Mouse (Mus musculus): ENCODE measurements at regions not wholly inside any gene's neighbourhood (a gene's known extent, or its start where the extent isn't known, plus 50 kb on each side); places are given as distances from the start of the nearest gene placed in this dataset.

GRCm38 (mm10) chr10:126679224-126680120 is 221.7 kb downstream of the Atp23 start:
- DNase-seq = no peak
- Histone ChIP-seq H3K9me3 (replicated peaks) (no peaks in the 10 kb centered on the region; the same call in 1 of the 2 replicates), H3K4me2 (no peak overlapping the region), H3K4me1 (replicated peaks) (no peaks in the 10 kb centered on the region), H3K9ac (no peak overlapping the region), H3K27me3 (no peaks in the 10 kb centered on the region), H3K36me3 (no peaks in the 10 kb centered on the region), H3K4me3 (replicated peaks) (no peak overlapping the region), H3K27ac (no peak overlapping the region)
- WGBS (ENCODE audit: insufficient replicate concordance) = 27% methylated on average over 25 of the region's 25 CpGs
- ATAC-seq (ENCODE audit: low read depth) = no peak

GRCm38 (mm10) chr10:126673437-126673836 is 227.7 kb downstream of the Atp23 start:
- 54% methylated on average over 5 of the region's 5 CpGs for WGBS (ENCODE audit: insufficient replicate concordance)
- ATAC-seq (ENCODE audit: low read depth) (no peak), DNase-seq (no peak)
- H3K9me3 ChIP-seq (replicated peaks) = peaks cover 3% of the 10 kb centered on the region; the same call in 1 of the 2 replicates
- no peaks in the 10 kb centered on the region for H3K36me3 ChIP-seq
- H3K4me2 ChIP-seq = no peak overlapping the region
- H3K4me3 ChIP-seq (replicated peaks) = no peak overlapping the region
- H3K27me3 ChIP-seq = no peaks in the 10 kb centered on the region
- H3K9ac ChIP-seq = no peak overlapping the region
- no peak overlapping the region for H3K27ac ChIP-seq
- no peaks in the 10 kb centered on the region for H3K4me1 ChIP-seq (replicated peaks)

GRCm38 (mm10) chr10:126664408-126665083 is 236.6 kb downstream of the Atp23 start:
- no peaks in the 10 kb centered on the region for H3K36me3 ChIP-seq
- ATAC-seq (ENCODE audit: low read depth) = no peak
- whole genome bisulfite sequencing (ENCODE audit: insufficient replicate concordance) = 76% methylated on average over 13 of the region's 13 CpGs
- 0 out of 2 replicates have a peak, but pooled peaks cover 7% of the 10 kb centered on the region for H3K9me3 ChIP-seq (replicated peaks)
- no peak overlapping the region for H3K4me3 ChIP-seq (replicated peaks)
- no peaks in the 10 kb centered on the region for H3K27me3 ChIP-seq
- no peak overlapping the region for H3K4me2 ChIP-seq
- no peak for DNase-seq
- no peaks in the 10 kb centered on the region for H3K4me1 ChIP-seq (replicated peaks)
- H3K9ac ChIP-seq = no peak overlapping the region
- H3K27ac ChIP-seq = no peak overlapping the region

- Histone ChIP-seq H3K9me3 (replicated peaks) (0 out of 2 replicates have a peak, but pooled peaks cover 7% of the 10 kb centered on the region), H3K36me3 (no peaks in the 10 kb centered on the region), H3K4me2 (no peak overlapping the region), H3K9ac (no peak overlapping the region), H3K27me3 (no peaks in the 10 kb centered on the region), H3K4me1 (replicated peaks) (no peaks in the 10 kb centered on the region), H3K27ac (no peak overlapping the region), H3K4me3 (replicated peaks) (no peak overlapping the region)
- 69% methylated on average over 15 of the region's 15 CpGs for WGBS (ENCODE audit: insufficient replicate concordance)
- ATAC-seq (ENCODE audit: low read depth) (no peak), DNase-seq (no peak)
Measured at GRCm38 (mm10) chr10:126663461-126664013, 237.6 kb downstream of the Atp23 start.

- Histone ChIP-seq H3K36me3 (no peaks in the 10 kb centered on the region), H3K9ac (no peak overlapping the region), H3K27ac (no peak overlapping the region), H3K4me1 (replicated peaks) (no peaks in the 10 kb centered on the region), H3K27me3 (no peaks in the 10 kb centered on the region), H3K4me3 (replicated peaks) (no peak overlapping the region), H3K4me2 (no peak overlapping the region), H3K9me3 (replicated peaks) (0 out of 2 replicates have a peak, but pooled peaks cover 7% of the 10 kb centered on the region)
- WGBS (ENCODE audit: insufficient replicate concordance) = 72% methylated on average over 6 of the region's 6 CpGs
- ATAC-seq (ENCODE audit: low read depth) (no peak), DNase-seq (no peak)
Measured at GRCm38 (mm10) chr10:126662765-126663164, 238.4 kb downstream of the Atp23 start.

GRCm38 (mm10) chr10:126661095-126661615 is 240.0 kb downstream of the Atp23 start:
- DNase-seq (no peak), ATAC-seq (ENCODE audit: low read depth) (no peak)
- Histone ChIP-seq H3K36me3 (no peaks in the 10 kb centered on the region), H3K9ac (no peak overlapping the region), H3K4me2 (no peak overlapping the region), H3K27ac (no peak overlapping the region), H3K27me3 (no peaks in the 10 kb centered on the region), H3K4me1 (replicated peaks) (no peaks in the 10 kb centered on the region), H3K4me3 (replicated peaks) (no peak overlapping the region), H3K9me3 (replicated peaks) (0 out of 2 replicates have a peak, but pooled peaks cover 7% of the 10 kb centered on the region)
- WGBS (ENCODE audit: insufficient replicate concordance) = 48% methylated on average over 5 of the region's 5 CpGs

GRCm38 (mm10) chr10:126660024-126660423 is 241.1 kb downstream of the Atp23 start:
- Histone ChIP-seq H3K36me3 (no peaks in the 10 kb centered on the region), H3K4me3 (replicated peaks) (no peak overlapping the region)
- WGBS (ENCODE audit: insufficient replicate concordance) = 74% methylated on average over 9 of the region's 9 CpGs

GRCm38 (mm10) chr10:126652693-126653092 is 248.5 kb downstream of the Atp23 start:
- no peak for DNase-seq
- H3K4me1 ChIP-seq (replicated peaks) = no peaks in the 10 kb centered on the region
- H3K4me3 ChIP-seq (replicated peaks) = no peak overlapping the region
- no peaks in the 10 kb centered on the region for H3K36me3 ChIP-seq
- H3K27ac ChIP-seq = no peak overlapping the region
- no peaks in the 10 kb centered on the region for H3K27me3 ChIP-seq
- ATAC-seq (ENCODE audit: low read depth) = no peak
- H3K9me3 ChIP-seq (replicated peaks) = no peaks in the 10 kb centered on the region
- no peak overlapping the region for H3K9ac ChIP-seq
- no peak overlapping the region for H3K4me2 ChIP-seq
- 73% methylated on average over 3 of the region's 3 CpGs for WGBS (ENCODE audit: insufficient replicate concordance)

More at GRCm38 (mm10) chr10:126660024-126660423, 241.1 kb downstream of the Atp23 start:
- Histone ChIP-seq H3K9me3 (replicated peaks) (0 out of 2 replicates have a peak, but pooled peaks cover 7% of the 10 kb centered on the region), H3K9ac (no peak overlapping the region), H3K4me1 (replicated peaks) (no peaks in the 10 kb centered on the region), H3K4me2 (no peak overlapping the region), H3K27me3 (no peaks in the 10 kb centered on the region), H3K27ac (no peak overlapping the region)
- ATAC-seq (ENCODE audit: low read depth) (no peak), DNase-seq (no peak)

- DNase-seq = no peak
- H3K9ac ChIP-seq = no peak overlapping the region
- no peak for ATAC-seq (ENCODE audit: low read depth)
- H3K4me3 ChIP-seq (replicated peaks) = no peak overlapping the region
- no peak overlapping the region for H3K27ac ChIP-seq
- no peaks in the 10 kb centered on the region for H3K9me3 ChIP-seq (replicated peaks)
- no peaks in the 10 kb centered on the region for H3K4me1 ChIP-seq (replicated peaks)
- 50% methylated on average over 4 of the region's 4 CpGs for WGBS (ENCODE audit: insufficient replicate concordance)
- H3K27me3 ChIP-seq = no peaks in the 10 kb centered on the region
- H3K36me3 ChIP-seq = no peaks in the 10 kb centered on the region
- no peak overlapping the region for H3K4me2 ChIP-seq
Measured at GRCm38 (mm10) chr10:126646587-126646986, 254.6 kb downstream of the Atp23 start.

- Histone ChIP-seq H3K27ac (no peak overlapping the region), H3K9ac (no peak overlapping the region), H3K4me3 (replicated peaks) (no peak overlapping the region), H3K4me2 (no peak overlapping the region), H3K36me3 (no peaks in the 10 kb centered on the region), H3K9me3 (replicated peaks) (no peaks in the 10 kb centered on the region), H3K4me1 (replicated peaks) (no peaks in the 10 kb centered on the region), H3K27me3 (no peaks in the 10 kb centered on the region)
- 39% methylated on average over 9 of the region's 9 CpGs for WGBS (ENCODE audit: insufficient replicate concordance)
- no peak for DNase-seq
- ATAC-seq (ENCODE audit: low read depth) = no peak
Measured at GRCm38 (mm10) chr10:126641792-126642289, 259.3 kb downstream of the Atp23 start.

- Histone ChIP-seq H3K36me3 (no peaks in the 10 kb centered on the region), H3K27ac (no peak overlapping the region), H3K27me3 (no peaks in the 10 kb centered on the region), H3K4me3 (replicated peaks) (no peak overlapping the region), H3K9me3 (replicated peaks) (no peaks in the 10 kb centered on the region), H3K9ac (no peak overlapping the region), H3K4me1 (replicated peaks) (no peaks in the 10 kb centered on the region), H3K4me2 (no peak overlapping the region)
- DNase-seq (no peak), ATAC-seq (ENCODE audit: low read depth) (no peak)
- 63% methylated on average over 13 of the region's 13 CpGs for WGBS (ENCODE audit: insufficient replicate concordance)
Measured at GRCm38 (mm10) chr10:126634731-126635130, 266.4 kb downstream of the Atp23 start.
